Mouse (Mus musculus): ENCODE results near the gene Emc3.

DNA sequence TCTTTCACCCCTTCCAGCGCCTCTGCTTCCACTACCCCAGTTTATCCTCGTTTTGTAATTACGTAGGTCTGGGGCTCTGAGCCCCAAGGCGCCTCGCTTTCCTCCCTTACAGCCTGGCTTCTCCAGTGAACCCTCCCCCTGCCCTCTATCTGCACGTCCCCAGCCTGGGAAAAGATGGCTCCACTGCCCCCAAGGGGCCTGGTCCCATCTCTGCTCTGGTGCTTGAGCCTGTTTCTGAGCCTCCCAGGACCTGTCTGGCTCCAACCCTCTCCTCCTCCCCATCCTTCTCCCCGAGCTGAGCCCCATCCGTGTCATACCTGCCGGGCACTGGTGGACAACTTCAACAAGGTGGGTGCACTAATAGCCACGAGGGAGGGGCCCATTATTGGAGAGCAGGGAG is 47.7 kb downstream of the Emc3 start:
- TF ChIP-seq CTCF (conservative IDR thresholded peaks at IDR 0.05; ENCODE audit: low read length) (no peak), POU5F1 (IDR thresholded peaks at IDR 0.05; ENCODE audit: borderline replicate concordance, low read length) (no peak), NANOG (IDR thresholded peaks at IDR 0.05; ENCODE audit: borderline replicate concordance, low read length) (no peak)

All from E14TG2a.4 (cell line).